Mouse (Mus musculus): ENCODE data around the gene Slc28a2. TPM values are rescaled to one million over a fixed set of nuclear protein-coding genes. Genes with fewer than 3 reads are reported as not detected.

Slc28a2 gene
- total and polyA plus RNA-seq, 2 experiments from 2014 or later: 5.8 to 7.6 TPM

DNA sequence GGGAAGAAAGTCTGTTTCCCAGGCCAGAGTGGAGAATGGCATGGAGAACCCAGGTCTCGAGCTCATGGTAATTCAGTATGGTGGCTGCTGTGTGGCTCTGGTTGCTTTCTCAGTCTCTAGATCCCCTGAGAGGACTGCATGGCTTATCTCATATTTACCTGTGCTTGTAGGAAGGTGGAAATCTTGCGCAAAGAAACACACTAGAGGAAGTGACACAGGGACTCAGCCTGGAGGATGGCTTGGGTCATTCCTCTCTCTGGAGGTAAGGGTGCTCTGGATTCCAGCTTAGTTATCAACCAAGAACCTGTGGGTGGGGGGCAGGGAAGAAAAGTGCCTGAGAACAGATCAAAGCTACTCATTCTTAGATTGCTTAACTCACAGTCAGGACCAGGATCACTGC, 60.4 kb downstream of the Slc28a2 start:
- Histone ChIP-seq H3K9me3 (replicated peaks; ENCODE audit: control insufficient read depth, low read length) (no peaks in the 10 kb centered on the region), H3K36me3 (replicated peaks; ENCODE audit: control insufficient read depth, insufficient read depth, low read length) (no peaks in the 10 kb centered on the region), H3K9ac (replicated peaks; ENCODE audit: low read depth, low read length) (no peak overlapping the region), H3K4me2 (ENCODE audit: low read depth, low read length) (no peak overlapping the region), H3K27me3 (ENCODE audit: control insufficient read depth, insufficient read depth, low read length) (no peaks in the 10 kb centered on the region), H3K4me1 (ENCODE audit: control insufficient read depth, insufficient read depth) (no peaks in the 10 kb centered on the region), H3K4me3 (ENCODE audit: low read depth, low read length) (no peak overlapping the region), H3K27ac (ENCODE audit: low read depth) (no peak overlapping the region)
- ATAC-seq (ENCODE audit: insufficient read depth, low read depth) (no peak), DNase-seq (ENCODE audit: low spot score) (no peak)
- WGBS: 73% methylated on average over 2 of the region's 2 CpGs
- no peak for TF ChIP-seq CTCF (IDR thresholded peaks at IDR 0.05; ENCODE audit: low read depth)
- no peak for TF ChIP-seq EP300 (IDR thresholded peaks at IDR 0.05; ENCODE audit: low read depth)

Other genes starting within 250 kb of the Slc28a2 start
- not detected in 2 replicates for gene Patl2, start 240.3 kb upstream of the Slc28a2 start, total RNA-seq (2014; rRNA removed; ENCODE audit: low replicate concordance)
- 0.04 and 0.05 TPM in 2 replicates for gene Patl2, start 240.3 kb upstream of the Slc28a2 start, polyA plus RNA-seq (2015; fragmentation: Nextera tagmentation; extraction: Ambion mirVana)
- not detected in 2 replicates for gene Terb2, start 240.2 kb upstream of the Slc28a2 start, total RNA-seq (2014; rRNA removed; ENCODE audit: low replicate concordance)
- gene Terb2, start 240.2 kb upstream of the Slc28a2 start, polyA plus RNA-seq (2015; fragmentation: Nextera tagmentation; extraction: Ambion mirVana): not detected in 2 replicates
- 99.5 and 115 TPM in 2 replicates for gene Sord, start 191.7 kb upstream of the Slc28a2 start, total RNA-seq (2014; rRNA removed; ENCODE audit: low replicate concordance)
- 84.2 and 87.7 TPM in 2 replicates for gene Sord, start 191.7 kb upstream of the Slc28a2 start, polyA plus RNA-seq (2015; fragmentation: Nextera tagmentation; extraction: Ambion mirVana)
- 0.04 and 3.7 TPM in 2 replicates for gene Duox2, start 128.0 kb upstream of the Slc28a2 start, total RNA-seq (2014; rRNA removed; ENCODE audit: low replicate concordance)
- 0.08 and 0.23 TPM in 2 replicates for gene Duox2, start 128.0 kb upstream of the Slc28a2 start, polyA plus RNA-seq (2015; fragmentation: Nextera tagmentation; extraction: Ambion mirVana)
- gene Duoxa2, start 127.6 kb upstream of the Slc28a2 start, total RNA-seq (2014; rRNA removed; ENCODE audit: low replicate concordance): not detected in 2 replicates
- gene Duoxa2, start 127.6 kb upstream of the Slc28a2 start, polyA plus RNA-seq (2015; fragmentation: Nextera tagmentation; extraction: Ambion mirVana): 0.10 and 0.19 TPM in 2 replicates
- not detected in 2 replicates for gene Duoxa1, start 112.7 kb upstream of the Slc28a2 start, total RNA-seq (2014; rRNA removed; ENCODE audit: low replicate concordance)
- not detected in 2 replicates for gene Duoxa1, start 112.7 kb upstream of the Slc28a2 start, polyA plus RNA-seq (2015; fragmentation: Nextera tagmentation; extraction: Ambion mirVana)
- not detected in 2 replicates for gene Duox1, start 110.8 kb upstream of the Slc28a2 start, total RNA-seq (2014; rRNA removed; ENCODE audit: low replicate concordance)
- not detected in 2 replicates for gene Duox1, start 110.8 kb upstream of the Slc28a2 start, polyA plus RNA-seq (2015; fragmentation: Nextera tagmentation; extraction: Ambion mirVana)
- 9.1 and 27.0 TPM in 2 replicates for gene Shf, start 57.3 kb upstream of the Slc28a2 start, total RNA-seq (2014; rRNA removed; ENCODE audit: low replicate concordance)
- 1.1 and 1.3 TPM in 2 replicates for gene Shf, start 57.3 kb upstream of the Slc28a2 start, polyA plus RNA-seq (2015; fragmentation: Nextera tagmentation; extraction: Ambion mirVana)
- gene Gm14085, start 58.5 kb downstream of the Slc28a2 start, total RNA-seq (2014; rRNA removed; ENCODE audit: low replicate concordance): 0.04 TPM in 1 of 2 replicates, not detected in the other
- not detected in 2 replicates for gene Gm14085, start 58.5 kb downstream of the Slc28a2 start, polyA plus RNA-seq (2015; fragmentation: Nextera tagmentation; extraction: Ambion mirVana)
- gene Gatm, start 184.8 kb downstream of the Slc28a2 start, total RNA-seq (2014; rRNA removed; ENCODE audit: low replicate concordance): 3.7 and 3.8 TPM in 2 replicates
- gene Gatm, start 184.8 kb downstream of the Slc28a2 start, polyA plus RNA-seq (2015; fragmentation: Nextera tagmentation; extraction: Ambion mirVana): 6.0 and 6.8 TPM in 2 replicates
- 2.5 TPM in 1 of 2 replicates, not detected in the other for gene AA467197, start 210.5 kb downstream of the Slc28a2 start, total RNA-seq (2014; rRNA removed; ENCODE audit: low replicate concordance)
- 0.16 TPM in 1 of 2 replicates, not detected in the other for gene AA467197, start 210.5 kb downstream of the Slc28a2 start, polyA plus RNA-seq (2015; fragmentation: Nextera tagmentation; extraction: Ambion mirVana)

All from heart, postnatal 0 days (tissue).